Mouse (Mus musculus): ENCODE measurements around the gene Prc1. TPM values are rescaled to one million over a fixed set of nuclear protein-coding genes. Genes with fewer than 3 reads are reported as not detected.

Gene Prc1
- polyA plus RNA-seq, 1 experiment = 5.2 TPM

DNA sequence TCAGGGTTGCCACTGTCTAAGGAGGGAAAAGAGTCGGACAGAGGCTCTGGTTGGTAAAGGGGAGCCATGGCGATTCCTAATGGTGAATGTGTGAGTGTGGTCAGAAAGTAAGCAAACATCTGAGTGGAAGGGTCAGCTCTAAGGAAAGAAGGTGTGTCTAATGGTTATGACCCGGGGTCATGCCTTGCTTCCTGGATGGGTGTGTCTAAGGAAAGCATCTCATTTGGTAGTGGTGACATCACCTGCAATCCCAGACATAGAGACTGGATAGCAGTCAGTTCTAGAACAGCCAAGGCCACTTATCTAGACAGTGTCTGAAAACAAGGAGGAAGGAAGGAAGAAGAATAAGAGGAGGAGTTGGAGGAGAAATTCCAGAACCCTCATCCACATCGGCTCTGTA, 40.6 kb downstream of the Prc1 start:
- no peak for DNase-seq (ENCODE audit: low read depth)

DNA sequence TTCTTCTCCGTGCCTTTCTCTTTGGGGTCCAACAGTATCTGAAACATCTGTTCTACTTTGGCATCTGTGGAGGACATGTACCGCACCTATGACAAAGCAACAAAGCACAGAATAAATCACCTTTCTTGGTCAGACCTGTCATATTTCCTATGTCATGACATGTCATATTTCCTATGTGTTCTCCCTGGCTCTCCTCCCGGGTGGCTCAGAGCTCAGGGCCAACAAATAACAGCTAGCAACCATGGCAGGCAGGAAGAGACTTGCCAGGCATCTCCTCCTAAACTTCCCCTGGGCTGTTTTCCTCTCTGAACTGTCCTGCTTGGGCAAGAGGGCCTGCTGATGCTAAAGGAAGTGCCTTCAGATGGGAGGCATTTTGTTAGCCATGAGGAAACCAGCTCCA, 42.7 kb downstream of the Prc1 start:
- DNase-seq (ENCODE audit: low read depth) = peak; percentile 95

DNA sequence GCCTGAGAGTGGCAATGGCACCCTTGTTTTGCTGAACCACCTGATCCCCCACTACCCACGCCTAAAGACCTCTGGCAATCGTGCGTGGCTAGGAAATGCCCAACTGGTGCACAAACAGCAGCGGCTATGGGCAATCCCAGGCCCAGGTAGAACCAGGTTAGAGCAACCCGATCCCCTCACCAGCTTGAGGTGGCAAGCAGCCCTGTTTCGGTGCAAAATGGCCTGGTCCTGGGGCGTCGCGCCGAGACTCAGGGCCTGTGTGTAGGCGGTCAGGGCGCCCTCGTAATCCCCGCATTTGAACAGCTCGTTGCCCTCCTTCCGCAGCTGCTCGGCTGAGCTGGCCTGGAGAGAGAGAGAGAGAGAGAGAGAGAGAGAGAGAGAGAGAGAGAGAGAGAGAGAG, 45.1 kb downstream of the Prc1 start:
- no peak for DNase-seq (ENCODE audit: low read depth)

DNA sequence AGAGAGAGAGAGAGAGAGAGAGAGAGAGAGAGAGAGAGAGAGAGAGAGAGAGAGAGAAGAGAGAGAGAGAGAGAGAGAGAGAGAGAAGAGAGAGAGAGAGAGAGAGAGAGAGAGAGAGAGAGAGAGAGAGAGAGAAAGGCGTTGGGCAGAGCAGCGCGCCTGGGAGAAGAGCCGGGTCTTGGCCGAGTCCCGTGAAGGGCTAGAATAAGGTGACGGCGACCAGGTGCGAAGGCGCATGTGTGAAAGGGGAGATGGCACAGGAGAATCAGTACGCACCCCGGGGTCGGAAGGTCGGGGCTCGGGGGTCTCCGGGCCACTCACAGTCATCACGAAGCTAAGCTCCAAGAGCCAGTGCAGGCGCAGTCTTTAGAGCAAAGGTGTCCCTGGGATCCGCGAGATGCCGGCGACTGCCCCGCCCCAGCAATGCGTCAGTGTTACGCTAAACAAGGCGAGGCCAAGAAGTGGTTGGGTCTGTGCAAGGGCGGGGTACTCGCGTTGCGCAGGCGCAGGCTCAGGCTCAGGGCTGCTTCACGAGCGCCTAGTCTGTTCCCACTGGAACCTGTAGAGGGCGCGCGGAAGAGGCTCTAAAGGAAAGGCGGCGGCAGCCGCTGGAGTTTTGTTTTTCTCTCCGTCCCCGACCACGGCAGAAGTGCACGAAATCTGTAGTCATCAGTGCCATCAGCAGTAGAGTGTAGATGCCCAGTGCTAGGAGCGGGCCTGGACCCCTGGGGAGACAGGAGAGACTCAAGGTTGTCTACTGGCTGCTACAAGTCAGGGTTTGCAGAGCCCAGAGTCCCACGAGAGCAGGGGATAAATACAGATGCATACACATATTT, 45.8 kb downstream of the Prc1 start:
- DNase-seq (ENCODE audit: low read depth) = no peak

DNA sequence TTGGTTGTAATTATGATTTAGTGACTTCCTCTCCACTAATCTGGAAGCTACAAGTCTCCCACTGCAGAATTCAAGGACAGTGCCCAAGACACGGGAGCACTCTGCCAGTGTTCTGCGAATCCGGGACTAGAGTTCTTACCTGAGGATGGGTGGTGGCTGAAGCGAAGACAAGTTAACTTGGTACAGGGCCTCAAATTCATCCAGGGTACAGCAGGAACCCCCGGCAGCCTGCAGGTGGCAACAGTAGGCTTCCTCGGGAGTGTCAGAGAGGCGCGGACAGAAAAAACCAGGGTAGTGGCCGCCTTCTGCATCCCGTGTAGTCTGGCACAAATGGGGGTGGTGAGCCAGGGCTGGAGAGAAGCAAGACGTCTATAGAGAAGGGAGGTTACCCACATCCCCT, 46.5 kb downstream of the Prc1 start, which contains the start of gene Unc45a:
Gene Unc45a (minus strand): TSS at position 213 of the 400 bp plus-strand sequence.
- DNase-seq (ENCODE audit: low read depth) = no peak

DNA sequence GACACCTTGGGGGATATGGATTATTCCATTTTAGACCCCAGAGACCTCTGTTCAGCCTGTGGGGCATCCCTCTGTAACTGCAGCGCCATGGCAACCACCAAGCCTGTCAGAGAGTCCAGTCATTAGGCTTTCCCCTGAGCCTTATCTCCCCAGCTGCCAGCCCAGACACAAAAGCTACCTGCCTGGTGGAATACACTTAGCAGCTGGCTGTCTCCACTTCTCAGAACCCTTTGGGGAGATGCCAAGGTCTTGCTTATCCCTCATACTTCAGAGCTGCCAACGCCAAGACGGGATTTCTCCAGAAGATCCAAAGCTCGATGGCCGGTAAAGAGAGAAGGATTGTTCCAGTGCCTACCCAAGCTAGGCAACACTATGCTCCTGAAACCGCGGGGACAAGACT, 47.5 kb downstream of the Prc1 start:
- DNase-seq (ENCODE audit: low read depth) = no peak

DNA sequence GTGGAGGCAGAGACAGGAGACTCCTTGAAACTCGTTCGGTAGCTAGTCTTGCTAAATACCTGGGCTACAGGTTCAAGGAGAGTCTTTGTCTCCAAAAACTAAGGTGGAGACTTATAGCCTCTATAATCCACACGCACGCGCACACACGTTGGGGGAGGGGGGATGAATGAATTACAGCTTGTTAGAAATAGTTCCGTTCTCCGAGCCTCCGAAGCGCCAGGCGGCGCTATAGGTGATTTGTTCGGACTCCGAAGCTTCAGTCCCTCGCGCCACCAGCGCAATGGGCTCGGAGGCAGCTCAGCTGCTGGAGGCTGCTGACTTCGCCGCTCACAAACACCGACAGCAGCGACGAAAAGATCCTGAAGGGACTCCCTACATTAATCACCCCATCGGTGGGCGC, 48.6 kb downstream of the Prc1 start, which contains the start of gene Hddc3:
Gene Hddc3 (plus strand): TSS at position 247 of the 400 bp plus-strand sequence.
- peak; percentile 91 for DNase-seq (ENCODE audit: low read depth)

DNA sequence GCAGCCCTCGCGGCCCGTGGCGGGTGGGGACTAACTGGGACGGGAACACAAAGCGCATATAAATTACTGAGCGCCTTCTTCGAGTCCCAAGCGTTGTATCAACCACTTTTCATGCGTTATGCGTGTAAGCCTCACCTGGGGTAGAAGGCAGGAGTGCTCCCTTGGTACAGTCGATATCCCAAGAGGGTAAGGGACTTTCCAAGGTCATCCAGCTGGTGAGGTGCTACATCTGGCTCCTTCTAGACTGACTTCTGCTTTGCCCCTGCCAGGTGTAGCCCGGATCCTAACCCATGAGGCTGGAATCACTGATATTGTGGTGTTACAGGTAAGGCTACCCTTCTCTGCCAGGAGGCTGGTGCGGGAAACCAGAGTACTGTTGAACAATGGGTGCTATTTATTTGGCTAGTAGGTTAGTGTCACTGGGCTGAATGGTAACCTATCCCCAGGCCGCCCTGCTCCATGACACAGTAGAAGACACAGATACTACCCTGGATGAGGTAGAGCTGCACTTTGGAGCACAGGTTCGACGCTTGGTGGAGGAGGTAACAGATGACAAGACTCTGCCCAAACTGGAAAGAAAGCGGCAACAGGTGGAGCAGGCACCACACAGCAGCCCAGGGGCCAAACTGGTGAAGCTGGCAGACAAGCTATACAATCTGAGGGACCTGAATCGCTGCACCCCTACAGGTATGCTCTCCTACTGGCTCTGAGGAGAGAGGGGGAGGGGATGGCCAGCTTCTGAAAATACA, 49.2 kb downstream of the Prc1 start:
- DNase-seq (ENCODE audit: low read depth) = no peak

DNA sequence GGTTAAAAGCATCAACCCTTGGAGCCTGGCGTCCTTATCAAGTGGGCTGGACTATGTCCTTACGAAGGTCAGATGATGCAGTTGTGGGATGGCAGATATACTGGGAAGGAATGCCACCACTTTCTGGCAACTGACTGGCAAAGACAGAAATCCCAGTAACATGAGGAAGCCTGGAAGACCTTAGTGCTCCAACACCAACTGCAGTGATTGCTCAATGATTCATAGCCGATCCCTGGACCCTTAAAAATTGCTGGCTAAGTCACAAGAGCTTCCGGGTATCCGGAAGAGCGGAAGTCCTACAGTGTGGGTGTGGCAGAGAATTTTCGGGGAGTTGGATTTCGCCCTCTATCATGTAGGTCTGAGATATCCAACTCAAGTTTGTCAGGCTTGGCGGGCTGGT, 51.9 kb downstream of the Prc1 start:
- DNase-seq (ENCODE audit: low read depth) = no peak

DNA sequence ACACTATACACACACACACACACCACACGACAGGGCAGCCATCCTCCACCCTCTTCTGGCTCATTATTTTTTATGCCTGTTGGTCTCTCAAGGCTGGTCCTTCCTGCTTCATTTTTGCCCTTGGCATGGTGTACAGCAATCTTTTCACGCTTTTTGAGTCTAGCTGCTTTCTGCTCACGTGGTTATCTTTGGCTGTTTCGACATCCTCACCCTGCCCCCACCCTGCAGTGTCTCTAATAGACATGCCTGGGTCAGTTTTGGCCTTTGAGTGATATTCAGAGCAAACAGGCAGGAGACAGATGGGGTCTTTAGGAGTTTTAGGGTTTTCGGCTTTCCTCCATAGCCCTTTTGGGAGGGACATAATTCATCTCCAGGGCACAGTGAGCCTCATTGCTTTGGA, 52.6 kb downstream of the Prc1 start:
- no peak for DNase-seq (ENCODE audit: low read depth)

DNA sequence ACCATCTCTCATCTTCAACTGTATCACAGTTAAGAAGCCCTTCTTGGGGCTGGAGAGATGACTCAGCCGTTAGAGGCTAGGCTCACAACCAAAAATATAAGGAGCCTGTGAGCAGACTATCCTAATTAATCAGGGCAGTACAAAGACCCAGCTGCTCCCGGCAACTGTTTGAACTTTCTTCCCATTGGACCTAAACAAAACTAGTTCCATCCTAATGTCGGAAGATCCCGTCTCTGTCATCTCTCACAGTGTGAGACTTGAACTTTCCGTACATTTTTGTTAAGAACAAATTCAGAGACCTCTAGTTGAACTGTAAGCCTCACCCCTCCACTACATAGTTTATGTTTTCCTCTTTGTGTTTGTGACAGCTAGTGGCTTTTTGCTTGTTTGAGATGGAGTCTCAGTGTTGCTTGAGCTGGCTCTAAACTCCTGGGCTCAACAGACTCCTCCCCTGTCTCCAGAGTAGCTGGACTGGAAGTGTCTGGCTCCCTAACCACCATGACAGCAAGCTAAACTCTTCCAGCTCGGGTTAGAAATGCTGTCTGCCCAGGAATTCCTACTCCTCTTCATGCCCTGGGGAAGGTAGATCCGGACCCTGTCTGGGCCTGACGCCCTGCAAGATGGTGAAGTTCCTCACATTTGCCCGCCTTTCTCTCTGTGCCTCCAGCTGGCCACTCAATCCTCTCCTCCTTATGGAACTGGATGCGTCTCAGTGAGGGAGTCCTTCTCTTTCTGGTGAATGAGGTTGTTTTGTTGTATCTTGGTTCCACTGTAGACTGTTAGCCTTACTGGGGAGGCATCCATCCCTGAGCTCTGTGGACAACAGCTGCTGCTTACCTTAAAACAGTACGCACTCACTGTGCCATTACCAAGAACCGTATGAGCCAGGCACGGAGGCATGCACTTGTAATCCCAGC, 53.7 kb downstream of the Prc1 start:
- no peak for DNase-seq (ENCODE audit: low read depth)

DNA sequence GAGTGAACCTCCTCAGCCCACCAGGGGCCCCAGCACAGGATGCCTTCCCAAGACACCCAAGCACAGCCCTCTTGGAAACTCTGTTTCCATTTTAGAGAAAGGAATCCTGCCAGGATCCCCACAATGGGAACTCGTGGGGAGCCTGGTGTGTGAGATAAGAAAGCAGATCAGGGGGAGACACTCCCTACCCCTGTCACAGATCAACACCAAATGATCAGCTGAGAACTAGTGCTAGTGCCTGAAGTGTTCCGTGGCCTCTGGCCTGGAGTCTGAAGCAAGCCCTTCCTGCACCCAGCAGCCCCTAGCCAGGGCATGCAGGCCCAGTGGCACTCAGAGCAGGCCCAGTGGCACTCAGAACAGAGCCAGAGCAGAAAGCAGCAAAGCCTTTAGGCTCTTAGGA, 56.6 kb downstream of the Prc1 start:
- no peak for DNase-seq (ENCODE audit: low read depth)

DNA sequence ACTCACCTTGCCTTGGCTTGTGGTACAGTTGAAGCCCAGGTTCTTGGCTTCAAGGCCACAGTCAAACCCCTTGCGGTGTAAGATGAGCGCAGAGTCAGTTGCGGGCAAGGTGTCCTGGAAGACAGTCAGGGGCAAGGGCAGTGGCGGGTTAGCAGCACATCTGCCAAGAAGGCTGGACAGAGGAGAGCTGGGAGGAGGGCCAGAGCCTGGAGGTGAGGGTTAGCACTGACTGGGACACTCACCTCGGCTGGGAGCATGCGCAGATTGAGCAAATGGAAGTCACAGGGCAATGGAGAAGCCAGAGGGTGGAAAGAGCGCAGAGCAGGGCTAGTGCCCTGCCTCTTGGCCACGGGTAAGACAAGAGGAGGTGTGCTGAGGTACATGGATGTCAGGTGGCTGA, 58.7 kb downstream of the Prc1 start:
- no peak for DNase-seq (ENCODE audit: low read depth)

DNA sequence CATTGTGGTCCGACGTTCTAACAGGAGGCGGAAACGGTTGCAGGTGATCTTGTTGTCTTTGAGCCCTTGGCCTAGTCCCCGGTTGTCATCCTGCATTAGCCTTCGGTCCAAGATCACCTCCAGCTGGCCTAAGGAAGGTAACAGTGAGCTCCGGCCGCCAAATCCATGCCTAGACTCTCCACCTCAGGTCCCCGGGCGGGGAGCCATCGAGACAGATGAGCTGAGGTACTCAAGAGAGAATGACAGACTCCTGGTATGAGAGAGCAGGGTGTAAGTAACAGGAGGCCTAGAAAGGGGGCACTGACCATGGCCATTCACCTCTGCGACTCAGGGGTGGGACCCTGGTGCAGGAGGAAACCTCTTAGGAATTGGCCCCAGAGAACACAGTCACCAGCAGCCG, 62.1 kb downstream of the Prc1 start:
- no peak for DNase-seq (ENCODE audit: low read depth)

DNA sequence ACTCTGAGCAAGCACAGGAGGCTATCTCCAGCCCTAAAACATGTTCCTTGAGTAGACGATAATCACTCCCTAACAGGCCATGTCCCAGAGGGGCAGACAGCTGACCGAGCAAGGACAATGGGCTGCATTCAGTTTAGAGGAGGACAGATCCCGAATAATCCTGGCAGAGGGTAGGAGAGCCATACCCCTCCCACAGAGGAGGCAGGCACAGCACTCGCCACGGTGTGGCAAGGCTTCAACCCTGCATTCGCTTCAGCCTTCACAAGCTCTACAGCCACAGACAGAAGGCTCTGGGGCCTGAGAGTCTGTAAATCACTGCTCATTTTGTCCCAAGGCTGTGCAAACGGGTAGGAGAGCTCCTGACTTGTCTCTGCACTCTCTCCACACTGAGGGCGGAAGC, 62.9 kb downstream of the Prc1 start:
- DNase-seq (ENCODE audit: low read depth) = no peak

DNA sequence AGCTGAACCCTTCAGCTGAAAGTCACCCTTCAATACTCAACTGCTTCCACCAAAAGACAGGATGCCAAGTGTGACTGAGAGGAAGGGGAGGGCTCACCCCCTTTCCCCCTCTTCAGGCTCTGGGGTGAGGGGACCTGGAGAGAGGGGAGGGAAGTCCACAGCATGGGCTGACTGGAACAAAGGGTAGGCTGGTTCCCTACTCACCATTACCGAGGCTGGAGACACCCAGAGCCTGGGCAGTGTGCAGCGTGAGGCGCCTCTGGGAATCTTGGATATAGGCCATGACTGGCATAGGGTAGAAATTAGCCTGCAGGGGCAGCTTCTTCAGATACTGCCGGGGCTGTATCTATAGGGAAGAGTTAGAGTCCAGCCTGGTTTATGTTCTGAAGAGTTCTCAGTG, 63.8 kb downstream of the Prc1 start:
- DNase-seq (ENCODE audit: low read depth) = no peak

DNA sequence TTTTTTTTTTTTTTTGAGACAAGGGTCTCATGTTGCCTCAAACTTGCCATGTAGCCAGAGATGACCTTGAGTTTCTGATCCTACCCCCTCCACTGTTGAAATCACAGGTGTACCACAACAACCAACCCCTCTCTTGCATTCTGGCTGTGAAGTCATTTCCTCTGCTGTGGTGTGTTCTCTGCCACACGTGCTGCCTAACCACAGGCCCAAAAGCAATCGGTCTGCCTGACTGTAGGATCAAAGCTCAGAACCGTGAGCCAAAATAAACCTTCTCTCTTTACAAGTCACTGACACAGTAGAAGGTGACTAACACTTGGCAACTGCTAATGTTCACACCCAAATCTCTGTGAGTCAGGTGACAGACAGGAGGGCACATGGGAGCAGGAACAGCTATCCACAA, 66.2 kb downstream of the Prc1 start:
- no peak for DNase-seq (ENCODE audit: low read depth)

DNA sequence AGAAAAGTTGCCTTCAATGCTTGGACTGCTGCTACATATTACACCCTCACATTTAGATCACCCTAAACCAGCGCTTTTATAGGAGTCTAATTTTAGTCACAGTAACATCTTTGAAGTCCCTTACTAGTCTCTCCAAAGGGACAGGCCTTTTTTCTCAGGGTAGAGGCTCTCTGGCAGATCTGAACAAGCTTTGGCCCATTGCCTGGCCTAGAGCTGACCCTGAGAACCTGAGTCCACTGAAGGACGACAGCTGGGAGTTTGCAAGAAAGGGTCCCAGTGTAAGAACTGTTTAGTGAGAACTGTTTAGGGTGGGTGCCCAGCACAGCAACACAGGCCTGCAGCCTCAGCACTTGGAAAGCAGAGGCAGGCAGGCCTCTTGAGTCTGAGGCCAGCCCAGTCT, 71.5 kb downstream of the Prc1 start:
- no peak for DNase-seq (ENCODE audit: low read depth)
